Comparison of ENCODE assay signal across 1 mouse cellular context in genomic region chrX:20921366-20921765, GRCm38 (mm10).
TF ChIP-seq lines count a peak whose summit lies in the region.

No protein-coding gene starts in this region.

TF ChIP-seq in CH12.LX, 34 proteins besides CTCF, POLR2A, EP300 and RAD21:
- TF ChIP-seq BHLHE40 (IDR thresholded peaks at IDR 0.05; ENCODE audit: low read depth, low read length) (no peak), SMC3 (IDR thresholded peaks at IDR 0.05; ENCODE audit: low read depth, low read length) (no peak), KAT2A (IDR thresholded peaks at IDR 0.05; ENCODE audit: insufficient replicate concordance, low read length) (no peak), MXI1 (IDR thresholded peaks at IDR 0.05; ENCODE audit: low read depth, low read length) (no peak), MEF2A (IDR thresholded peaks at IDR 0.05; ENCODE audit: borderline replicate concordance, low read depth, low read length) (no peak), ETS1 (conservative IDR thresholded peaks at IDR 0.05; ENCODE audit: low read depth, low read length) (no peak), ZNF384 (IDR thresholded peaks at IDR 0.05; ENCODE audit: low read depth, low read length) (no peak), USF2 (conservative IDR thresholded peaks at IDR 0.05; ENCODE audit: low read depth, low read length) (no peak), PAX5 (IDR thresholded peaks at IDR 0.05; ENCODE audit: low read length) (no peak), E2F4 (IDR thresholded peaks at IDR 0.05; ENCODE audit: insufficient replicate concordance, low read depth, low read length) (no peak), NELFE (IDR thresholded peaks at IDR 0.05; ENCODE audit: low read depth, low read length) (no peak), GABPA (IDR thresholded peaks at IDR 0.05; ENCODE audit: insufficient replicate concordance, low read depth, low read length) (no peak)
